Mouse (Mus musculus) E14TG2a.4 (cell line): ENCODE data around the gene Gm19402.
"Not testable (repeated sequence)": the region's sequence is repeated elsewhere in the genome, so short reads cannot be mapped to it uniquely, and the experiment has no call there.

Source experiments
- H3K27me3 ChIP-seq: 2 replicates; pipeline ENCODE4 v1.6.1; 2014; ENCODE audit warnings: low read length, control low read depth; ENCODE audit not compliant: insufficient read depth
- H3K36me3 ChIP-seq: 2 replicates; pipeline ENCODE4 v1.6.1; 2014; ENCODE audit warnings: low read length, control low read depth; ENCODE audit not compliant: insufficient read depth
- H3K4me1 ChIP-seq: replicated peaks from 2 replicates; pipeline ENCODE4 v1.6.1; 2014; ENCODE audit warnings: low read depth, low read length, control low read depth
- H3K4me3 ChIP-seq: replicated peaks from 2 replicates; pipeline ENCODE4 v1.5.1; 2014; ENCODE audit warnings: mild to moderate bottlenecking, low read length
- H3K9me3 ChIP-seq: 2 replicates; pipeline ENCODE4 v1.6.1; 2014; ENCODE audit warnings: low read length, control low read depth
- CTCF ChIP-seq: conservative IDR thresholded peaks from 2 replicates; pipeline ENCODE4 v1.5.1; 2014; ENCODE audit warnings: low read length
- NANOG ChIP-seq: IDR thresholded peaks from 2 replicates; pipeline ENCODE4 v1.6.1; 2014; ENCODE audit warnings: borderline replicate concordance, low read length, mixed read lengths
- POU5F1 ChIP-seq: IDR thresholded peaks from 2 replicates; pipeline ENCODE4 v1.6.1; 2014; ENCODE audit warnings: low read length, borderline replicate concordance

Gene Gm19402

DNA sequence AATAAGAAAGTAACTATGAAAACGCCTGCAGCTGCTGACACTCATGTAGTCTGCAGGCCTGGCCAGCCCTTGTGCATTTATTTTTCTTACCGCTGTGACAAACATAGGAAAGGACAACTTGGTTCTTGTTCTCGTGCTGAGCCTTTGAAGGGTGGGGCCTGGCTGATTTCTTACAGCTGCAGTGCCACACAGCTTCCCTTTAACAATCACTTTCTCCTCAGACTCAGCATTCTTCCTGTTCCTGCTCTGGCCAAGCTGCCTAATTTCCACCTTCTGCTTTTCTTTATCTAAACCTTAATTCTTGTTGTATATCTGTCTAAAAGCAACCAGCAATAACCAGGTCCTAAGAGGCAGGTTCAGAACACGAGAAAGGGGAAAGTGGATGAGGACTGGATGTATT is 23.2 kb upstream of the Gm19402 start:
- no peaks in the 10 kb centered on the region for H3K27me3 ChIP-seq
- no peaks in the 10 kb centered on the region for H3K36me3 ChIP-seq
- no peak for TF ChIP-seq CTCF
- no peak for TF ChIP-seq POU5F1
- no peak for TF ChIP-seq NANOG
- peaks cover 4% of the 10 kb centered on the region; the same call in 1 of the 2 replicates for H3K9me3 ChIP-seq
- no peak overlapping the region for H3K4me3 ChIP-seq
- no peaks in the 10 kb centered on the region for H3K4me1 ChIP-seq

- not testable (repeated sequence) for H3K9me3 ChIP-seq, H3K36me3 ChIP-seq, H3K27me3 ChIP-seq, H3K4me3 ChIP-seq, H3K4me1 ChIP-seq
Measured at GRCm38 (mm10) chr10:77711157-77711556, 20.6 kb upstream of the Gm19402 start, which contains the start of gene Gm10024. Gene Gm10024 (plus strand): TSS chr10:77711457.

DNA sequence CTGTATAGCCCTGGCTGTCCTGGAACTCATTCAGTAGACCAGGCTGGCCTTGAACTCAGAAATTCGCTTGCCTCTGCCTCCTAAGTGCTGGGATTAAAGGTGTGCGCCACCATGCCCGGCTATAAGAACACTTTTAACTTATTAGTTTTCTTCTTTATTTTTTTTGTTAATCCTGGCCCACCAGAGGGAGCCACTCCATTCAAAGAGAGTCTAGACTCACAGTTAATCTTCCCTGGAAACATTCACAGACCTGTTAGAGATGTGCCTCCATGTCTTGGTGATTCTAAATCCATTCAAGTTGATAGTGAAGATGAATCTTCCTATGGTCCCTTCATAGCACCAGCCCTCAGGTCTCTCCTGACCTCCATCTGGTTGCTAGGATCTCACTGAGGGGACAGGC is 19.3 kb upstream of the Gm19402 start:
- Histone ChIP-seq H3K27me3 (no peaks in the 10 kb centered on the region), H3K4me3 (no peak overlapping the region), H3K36me3 (no peaks in the 10 kb centered on the region), H3K9me3 (peaks cover 19% of the 10 kb centered on the region), H3K4me1 (no peaks in the 10 kb centered on the region)
- no peak for TF ChIP-seq CTCF
- no peak for TF ChIP-seq NANOG
- no peak for TF ChIP-seq POU5F1

DNA sequence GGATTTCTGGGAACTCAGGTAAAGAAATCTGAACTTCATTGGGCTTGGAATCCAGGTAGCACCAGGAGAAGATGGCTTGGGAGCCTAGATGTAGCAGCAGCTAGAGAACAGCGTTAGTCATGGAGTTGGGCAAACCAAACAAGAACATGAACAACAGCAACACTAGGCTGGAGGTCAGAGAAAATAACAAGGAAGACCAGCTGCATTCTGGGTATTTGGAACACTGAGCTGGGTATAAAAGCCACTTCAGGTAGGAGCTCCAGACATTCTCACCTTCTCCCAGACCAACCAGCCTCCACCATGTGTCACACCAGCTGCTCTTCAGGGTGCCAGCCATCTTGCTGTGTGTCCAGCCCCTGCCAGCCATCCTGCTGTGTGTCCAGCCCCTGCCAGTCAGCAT is 15.8 kb upstream of the Gm19402 start, which contains the start of gene Gm10272:
Gene Gm10272 (plus strand): TSS at position 301 of the 400 bp plus-strand sequence.
- Histone ChIP-seq H3K36me3 (no peaks in the 10 kb centered on the region), H3K4me3 (no peak within 1 kb of the TSS), H3K9me3 (peaks cover 33% of the 10 kb centered on the region), H3K27me3 (no peaks in the 10 kb centered on the region), H3K4me1 (no peaks in the 10 kb centered on the region)
- TF ChIP-seq CTCF (no peak), POU5F1 (no peak), NANOG (no peak)

DNA sequence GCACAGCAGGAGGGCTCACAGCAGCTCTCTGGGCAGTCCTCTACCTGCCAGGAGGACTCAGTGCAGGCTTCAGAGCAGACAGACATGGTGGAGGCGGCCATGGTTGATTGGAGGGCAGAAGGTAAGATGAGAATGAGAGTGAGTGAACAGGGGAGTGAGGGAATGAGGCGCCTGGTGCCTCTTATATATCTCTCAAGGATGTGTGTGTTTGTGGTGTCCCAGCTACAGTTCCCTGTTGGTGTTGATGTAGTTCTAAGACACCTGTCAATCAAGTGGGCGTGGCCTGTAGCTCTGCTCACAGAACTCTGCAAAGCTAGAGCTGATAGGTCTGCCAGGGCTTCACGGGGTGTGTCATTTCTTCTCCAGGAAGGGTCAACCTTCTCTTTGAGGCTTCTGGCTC is 6.6 kb upstream of the Gm19402 start, which contains the start of gene Gm9508:
Gene Gm9508 (minus strand): TSS at position 101 of the 400 bp plus-strand sequence.
- TF ChIP-seq POU5F1 (no peak), CTCF (no peak), NANOG (no peak)
- Histone ChIP-seq H3K9me3 (0 out of 2 replicates have a peak, but pooled peaks cover under 1% of the 10 kb centered on the region), H3K4me1 (peaks cover 6% of the 10 kb centered on the region; the same call in 1 of the 2 replicates), H3K27me3 (no peaks in the 10 kb centered on the region), H3K36me3 (no peaks in the 10 kb centered on the region), H3K4me3 (no peak within 1 kb of the TSS)

- Histone ChIP-seq H3K36me3 (no peaks in the 10 kb centered on the region), H3K4me3 (no peak overlapping the region), H3K9me3 (no peaks in the 10 kb centered on the region), H3K4me1 (peaks cover 47% of the 10 kb centered on the region), H3K27me3 (peaks cover 40% of the 10 kb centered on the region)
- TF ChIP-seq NANOG: no peak
- TF ChIP-seq POU5F1: no peak
- no peak for TF ChIP-seq CTCF
Measured at GRCm38 (mm10) chr10:77687021-77687420, 3.5 kb downstream of the Gm19402 start.

- peaks cover 47% of the 10 kb centered on the region for H3K4me1 ChIP-seq
- no peak for TF ChIP-seq POU5F1
- no peak for TF ChIP-seq CTCF
- no peak for TF ChIP-seq NANOG
- H3K27me3 ChIP-seq: peaks cover 41% of the 10 kb centered on the region
- H3K4me3 ChIP-seq: peak within 1 kb of the TSS; percentile 4; the same call in 1 of the 2 replicates
- no peaks in the 10 kb centered on the region for H3K9me3 ChIP-seq
- no peaks in the 10 kb centered on the region for H3K36me3 ChIP-seq
Measured at GRCm38 (mm10) chr10:77685895-77686664, 4.5 kb downstream of the Gm19402 start, which contains the start of gene Tspear. Gene Tspear (plus strand): TSS chr10:77686569.

- no peak for TF ChIP-seq POU5F1
- no peak for TF ChIP-seq CTCF
- TF ChIP-seq NANOG: no peak
- Histone ChIP-seq H3K27me3 (peaks cover 55% of the 10 kb centered on the region), H3K9me3 (no peaks in the 10 kb centered on the region), H3K4me1 (peaks cover 33% of the 10 kb centered on the region), H3K36me3 (no peaks in the 10 kb centered on the region), H3K4me3 (no peak overlapping the region)
Measured at GRCm38 (mm10) chr10:77684181-77684580, 6.4 kb downstream of the Gm19402 start.
